Mouse (Mus musculus): Measurements from ENCODE around the gene Zwilch. TPM values are rescaled to one million over a fixed set of nuclear protein-coding genes. Genes with fewer than 3 reads are reported as not detected.
A peak's percentile ranks its signal among the peaks of the same experiment; 100 is the strongest.
"Not testable (repeated sequence)": the region's sequence is repeated elsewhere in the genome, so short reads cannot be mapped to it uniquely, and the experiment has no call there.

Gene Zwilch
- polyA plus RNA-seq, 1 experiment from 2014 or later, result 13.5 TPM

- Histone ChIP-seq H3K9me3 (replicated peaks; ENCODE audit: control insufficient read depth, low read length) (no peaks in the 10 kb centered on the region), H3K4me1 (ENCODE audit: control insufficient read depth, low read depth, low read length) (no peaks in the 10 kb centered on the region; the same call in none of the 2 replicates), H3K27ac (ENCODE audit: low read length) (no peak overlapping the region), H3K36me3 (ENCODE audit: control insufficient read depth, insufficient read depth) (no peaks in the 10 kb centered on the region), H3K4me3 (ENCODE audit: low read depth, low read length) (no peak overlapping the region), H3K27me3 (ENCODE audit: control insufficient read depth, insufficient read depth, low read depth, low read length) (no peaks in the 10 kb centered on the region), H3K9ac (ENCODE audit: low read depth, low read length) (no peak overlapping the region), H3K4me2 (ENCODE audit: low read depth, low read length) (no peak overlapping the region)
- ATAC-seq (ENCODE audit: low read depth), result no peak
- WGBS (ENCODE audit: insufficient replicate concordance), result 73% methylated on average over 17 of the region's 17 CpGs
These were observed 41.5 kb upstream of the Zwilch start for GRCm38 (mm10) chr9:64214452-64214851.

GRCm38 (mm10) chr9:64207509-64208084, 34.7 kb upstream of the Zwilch start:
- H3K4me1 ChIP-seq (ENCODE audit: control insufficient read depth, low read depth, low read length), result no peaks in the 10 kb centered on the region
- no peaks in the 10 kb centered on the region for H3K27me3 ChIP-seq (ENCODE audit: control insufficient read depth, insufficient read depth, low read depth, low read length)
- ATAC-seq (ENCODE audit: low read depth), result no peak
- no peaks in the 10 kb centered on the region for H3K9me3 ChIP-seq (replicated peaks; ENCODE audit: control insufficient read depth, low read length)
- no peak overlapping the region for H3K4me3 ChIP-seq (ENCODE audit: low read depth, low read length)
- H3K27ac ChIP-seq (ENCODE audit: low read length), result no peak overlapping the region
- H3K9ac ChIP-seq (ENCODE audit: low read depth, low read length), result no peak overlapping the region
- no peaks in the 10 kb centered on the region for H3K36me3 ChIP-seq (ENCODE audit: control insufficient read depth, insufficient read depth)
- 75% methylated on average over 3 of the region's 3 CpGs for WGBS (ENCODE audit: insufficient replicate concordance)
- no peak overlapping the region for H3K4me2 ChIP-seq (ENCODE audit: low read depth, low read length)

- H3K9me3 ChIP-seq (replicated peaks; ENCODE audit: control insufficient read depth, low read length), result no peaks in the 10 kb centered on the region
- H3K36me3 ChIP-seq (ENCODE audit: control insufficient read depth, insufficient read depth), result no peaks in the 10 kb centered on the region
- H3K27ac ChIP-seq (ENCODE audit: low read length), result peak overlapping the region; percentile 54; the same call in 1 of the 2 replicates
- no peak overlapping the region for H3K4me3 ChIP-seq (ENCODE audit: low read depth, low read length)
- no peaks in the 10 kb centered on the region; the same call in 1 of the 2 replicates for H3K4me1 ChIP-seq (ENCODE audit: control insufficient read depth, low read depth, low read length)
- ATAC-seq (ENCODE audit: low read depth), result no peak
- H3K27me3 ChIP-seq (ENCODE audit: control insufficient read depth, insufficient read depth, low read depth, low read length), result no peaks in the 10 kb centered on the region
- no peak overlapping the region for H3K4me2 ChIP-seq (ENCODE audit: low read depth, low read length)
- H3K9ac ChIP-seq (ENCODE audit: low read depth, low read length), result no peak overlapping the region
These were observed 30.0 kb upstream of the Zwilch start for GRCm38 (mm10) chr9:64202866-64203265.

GRCm38 (mm10) chr9:64202331-64202730, 29.4 kb upstream of the Zwilch start:
- Histone ChIP-seq H3K9me3 (replicated peaks; ENCODE audit: control insufficient read depth, low read length) (no peaks in the 10 kb centered on the region), H3K9ac (ENCODE audit: low read depth, low read length) (no peak overlapping the region), H3K4me2 (ENCODE audit: low read depth, low read length) (no peak overlapping the region), H3K4me3 (ENCODE audit: low read depth, low read length) (no peak overlapping the region), H3K27me3 (ENCODE audit: control insufficient read depth, insufficient read depth, low read depth, low read length) (no peaks in the 10 kb centered on the region), H3K4me1 (ENCODE audit: control insufficient read depth, low read depth, low read length) (no peaks in the 10 kb centered on the region; the same call in 1 of the 2 replicates), H3K36me3 (ENCODE audit: control insufficient read depth, insufficient read depth) (no peaks in the 10 kb centered on the region), H3K27ac (ENCODE audit: low read length) (peak overlapping the region; percentile 54)
- no peak for ATAC-seq (ENCODE audit: low read depth)

- no peak overlapping the region for H3K9ac ChIP-seq (ENCODE audit: low read depth, low read length)
- no peaks in the 10 kb centered on the region for H3K36me3 ChIP-seq (ENCODE audit: control insufficient read depth, insufficient read depth)
- no peaks in the 10 kb centered on the region; the same call in 1 of the 2 replicates for H3K4me1 ChIP-seq (ENCODE audit: control insufficient read depth, low read depth, low read length)
- no peaks in the 10 kb centered on the region for H3K27me3 ChIP-seq (ENCODE audit: control insufficient read depth, insufficient read depth, low read depth, low read length)
- 53% methylated on average over 2 of the region's 2 CpGs for WGBS (ENCODE audit: insufficient replicate concordance)
- H3K4me3 ChIP-seq (ENCODE audit: low read depth, low read length), result no peak overlapping the region
- no peak overlapping the region for H3K4me2 ChIP-seq (ENCODE audit: low read depth, low read length)
- H3K9me3 ChIP-seq (replicated peaks; ENCODE audit: control insufficient read depth, low read length), result no peaks in the 10 kb centered on the region
- ATAC-seq (ENCODE audit: low read depth), result no peak
- H3K27ac ChIP-seq (ENCODE audit: low read length), result no peak overlapping the region
These were observed 27.0 kb upstream of the Zwilch start for GRCm38 (mm10) chr9:64199897-64200296.

- not testable (repeated sequence) for H3K27me3 ChIP-seq (ENCODE audit: control insufficient read depth, insufficient read depth, low read depth, low read length); H3K4me1 ChIP-seq (ENCODE audit: control insufficient read depth, low read depth, low read length); ATAC-seq (ENCODE audit: low read depth); H3K36me3 ChIP-seq (ENCODE audit: control insufficient read depth, insufficient read depth); H3K9ac ChIP-seq (ENCODE audit: low read depth, low read length); H3K27ac ChIP-seq (ENCODE audit: low read length); H3K9me3 ChIP-seq (replicated peaks; ENCODE audit: control insufficient read depth, low read length); H3K4me2 ChIP-seq (ENCODE audit: low read depth, low read length); H3K4me3 ChIP-seq (ENCODE audit: low read depth, low read length)
- WGBS (ENCODE audit: insufficient replicate concordance), result 71% methylated on average over 7 of the region's 7 CpGs
These were observed 26.0 kb upstream of the Zwilch start for GRCm38 (mm10) chr9:64198763-64199418.

GRCm38 (mm10) chr9:64198068-64198762, 25.3 kb upstream of the Zwilch start:
- no peak overlapping the region for H3K9ac ChIP-seq (ENCODE audit: low read depth, low read length)
- no peaks in the 10 kb centered on the region; the same call in 1 of the 2 replicates for H3K4me1 ChIP-seq (ENCODE audit: control insufficient read depth, low read depth, low read length)
- H3K4me3 ChIP-seq (ENCODE audit: low read depth, low read length), result no peak overlapping the region
- H3K36me3 ChIP-seq (ENCODE audit: control insufficient read depth, insufficient read depth), result no peaks in the 10 kb centered on the region
- H3K4me2 ChIP-seq (ENCODE audit: low read depth, low read length), result no peak overlapping the region
- no peak for ATAC-seq (ENCODE audit: low read depth)
- no peak overlapping the region for H3K27ac ChIP-seq (ENCODE audit: low read length)
- H3K9me3 ChIP-seq (replicated peaks; ENCODE audit: control insufficient read depth, low read length), result no peaks in the 10 kb centered on the region
- WGBS (ENCODE audit: insufficient replicate concordance), result 78% methylated on average over 5 of the region's 5 CpGs
- H3K27me3 ChIP-seq (ENCODE audit: control insufficient read depth, insufficient read depth, low read depth, low read length), result no peaks in the 10 kb centered on the region

- Histone ChIP-seq H3K4me3 (ENCODE audit: low read depth, low read length) (no peak overlapping the region), H3K9me3 (replicated peaks; ENCODE audit: control insufficient read depth, low read length) (no peaks in the 10 kb centered on the region), H3K36me3 (ENCODE audit: control insufficient read depth, insufficient read depth) (no peaks in the 10 kb centered on the region), H3K27me3 (ENCODE audit: control insufficient read depth, insufficient read depth, low read depth, low read length) (no peaks in the 10 kb centered on the region), H3K4me2 (ENCODE audit: low read depth, low read length) (no peak overlapping the region), H3K4me1 (ENCODE audit: control insufficient read depth, low read depth, low read length) (no peaks in the 10 kb centered on the region; the same call in 1 of the 2 replicates), H3K9ac (ENCODE audit: low read depth, low read length) (no peak overlapping the region), H3K27ac (ENCODE audit: low read length) (no peak overlapping the region)
- ATAC-seq (ENCODE audit: low read depth), result no peak
- 67% methylated on average over 8 of the region's 8 CpGs for WGBS (ENCODE audit: insufficient replicate concordance)
These were observed 24.6 kb upstream of the Zwilch start for GRCm38 (mm10) chr9:64197524-64197923.

- ATAC-seq (ENCODE audit: low read depth), result no peak
- H3K27ac ChIP-seq (ENCODE audit: low read length), result no peak overlapping the region
- no peak overlapping the region for H3K9ac ChIP-seq (ENCODE audit: low read depth, low read length)
- H3K4me1 ChIP-seq (ENCODE audit: control insufficient read depth, low read depth, low read length), result no peaks in the 10 kb centered on the region; the same call in 1 of the 2 replicates
- no peak overlapping the region for H3K4me3 ChIP-seq (ENCODE audit: low read depth, low read length)
- H3K27me3 ChIP-seq (ENCODE audit: control insufficient read depth, insufficient read depth, low read depth, low read length), result no peaks in the 10 kb centered on the region
- H3K36me3 ChIP-seq (ENCODE audit: control insufficient read depth, insufficient read depth), result no peaks in the 10 kb centered on the region
- no peaks in the 10 kb centered on the region for H3K9me3 ChIP-seq (replicated peaks; ENCODE audit: control insufficient read depth, low read length)
- 65% methylated on average over 4 of the region's 4 CpGs for WGBS (ENCODE audit: insufficient replicate concordance)
- H3K4me2 ChIP-seq (ENCODE audit: low read depth, low read length), result no peak overlapping the region
These were observed 22.6 kb upstream of the Zwilch start for GRCm38 (mm10) chr9:64195554-64195953.
